Mouse (Mus musculus) cerebellum, adult 2 months (tissue): ENCODE results near the gene Cabin1.

Experiments used
- CTCF ChIP-seq: fragments of 200-500 bp; IDR thresholded peaks from 2 replicates; pipeline ENCODE4 v1.5.1; 2011; ENCODE audit warnings: low read depth, mild to moderate bottlenecking, control low read depth, low read length, moderate library complexity, borderline replicate concordance; ENCODE audit not compliant: insufficient read depth
- POLR2A ChIP-seq: fragments of 200-500 bp; IDR thresholded peaks from 2 replicates; pipeline ENCODE4 v1.6.1; 2011; ENCODE audit warnings: low read length, control low read depth, borderline replicate concordance; ENCODE audit not compliant: insufficient read depth

DNA sequence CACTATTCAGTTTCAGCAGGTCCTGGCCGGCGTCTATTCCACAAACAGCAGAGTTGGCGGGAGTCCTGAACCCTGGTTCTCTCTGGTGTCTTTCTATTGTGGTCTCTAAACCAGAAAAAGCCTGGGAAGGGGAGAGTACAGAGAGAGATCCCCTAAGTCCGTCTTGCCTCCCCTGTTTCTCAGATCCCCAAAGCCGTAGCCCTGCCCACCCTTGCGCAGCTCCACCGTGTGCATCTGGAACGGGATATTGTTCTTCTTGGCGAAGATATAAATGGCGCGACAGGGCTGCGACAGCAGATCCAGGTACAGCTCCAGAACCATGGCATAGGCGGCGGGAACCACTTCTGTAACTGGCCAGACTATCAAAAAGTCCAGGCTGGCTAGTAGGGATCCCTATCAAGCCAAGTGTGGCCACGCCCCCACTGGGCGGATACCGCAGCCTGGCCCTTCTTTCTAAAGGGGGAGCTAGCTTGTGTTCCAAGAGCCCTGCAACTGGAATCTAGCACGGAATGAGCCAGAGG lies 34.1 kb upstream of the Cabin1 start, which contains the start of gene Gstt1:
- TF ChIP-seq CTCF (no peak), POLR2A (peak; percentile 54; the same call in 1 of the 2 replicates)
